Mouse (Mus musculus) erythroblast, embryonic 14.5 days (primary cell): ENCODE measurements around the gene Zfp867. TPM values are rescaled to one million over a fixed set of nuclear protein-coding genes. Genes with fewer than 3 reads are reported as not detected.

Experiments used
- H3K27me3 ChIP-seq: 2 replicates; pipeline ENCODE4 v1.6.1; 2012; ENCODE audit warnings: inconsistent platforms; ENCODE audit not compliant: control insufficient read depth
- H3K36me3 ChIP-seq: 2 replicates; pipeline ENCODE4 v1.6.1; 2012; ENCODE audit warnings: mild to moderate bottlenecking, inconsistent platforms; ENCODE audit not compliant: control insufficient read depth
- H3K4me1 ChIP-seq: 2 replicates; pipeline ENCODE4 v1.6.1; 2012; ENCODE audit warnings: inconsistent platforms; ENCODE audit not compliant: control insufficient read depth
- H3K4me3 ChIP-seq: replicated peaks from 2 replicates; pipeline ENCODE3; 2012; ENCODE audit warnings: moderate library complexity, mild to moderate bottlenecking, inconsistent platforms
- H3K9me3 ChIP-seq: 2 replicates; pipeline ENCODE4 v1.6.1; 2012; ENCODE audit warnings: low read length, inconsistent platforms, mixed read lengths; ENCODE audit not compliant: control insufficient read depth
- GATA1 ChIP-seq: IDR thresholded peaks from 2 replicates; pipeline ENCODE4 v1.6.1; 2012; ENCODE audit warnings: low read length, inconsistent platforms, mixed read lengths
- TAL1 ChIP-seq: IDR thresholded peaks from 3 replicates; pipeline ENCODE4 v1.6.1; 2012; ENCODE audit warnings: low read length, inconsistent platforms, mixed read lengths
- polyA plus RNA-seq: library from polyadenylated mRNA; stranded (reverse); fragments of >175 nt; gene quantifications from 2 replicates; pipeline ENCODE4 v1.2.3, GENCODE M21; 2012

Gene Zfp867
- polyA plus RNA-seq, 1 experiment: not detected

- Histone ChIP-seq H3K36me3 (peaks cover 20% of the 10 kb centered on the region), H3K9me3 (no peaks in the 10 kb centered on the region), H3K27me3 (peaks cover 24% of the 10 kb centered on the region), H3K4me1 (peaks cover 20% of the 10 kb centered on the region), H3K4me3 (peak overlapping the region; percentile 71)
- no peak for TF ChIP-seq GATA1
- TF ChIP-seq TAL1: no peak
Measured at GRCm38 (mm10) chr11:59506713-59507074, 34.4 kb upstream of the Zfp867 start.

- Histone ChIP-seq H3K27me3 (peaks cover 24% of the 10 kb centered on the region), H3K36me3 (peaks cover 22% of the 10 kb centered on the region), H3K4me3 (peak overlapping the region; percentile 71), H3K9me3 (no peaks in the 10 kb centered on the region), H3K4me1 (peaks cover 20% of the 10 kb centered on the region)
- TF ChIP-seq GATA1 (no peak), TAL1 (no peak)
Measured at GRCm38 (mm10) chr11:59505839-59506712, 33.8 kb upstream of the Zfp867 start.

- Histone ChIP-seq H3K36me3 (peaks cover 25% of the 10 kb centered on the region), H3K27me3 (peaks cover 24% of the 10 kb centered on the region), H3K9me3 (no peaks in the 10 kb centered on the region), H3K4me1 (peaks cover 20% of the 10 kb centered on the region), H3K4me3 (peak overlapping the region; percentile 71)
- TF ChIP-seq GATA1: no peak
- no peak for TF ChIP-seq TAL1
Measured at GRCm38 (mm10) chr11:59505351-59505838, 33.1 kb upstream of the Zfp867 start.

GRCm38 (mm10) chr11:59501978-59502700, 29.9 kb upstream of the Zfp867 start:
- peaks cover 4% of the 10 kb centered on the region for H3K9me3 ChIP-seq
- peaks cover 20% of the 10 kb centered on the region for H3K4me1 ChIP-seq
- H3K36me3 ChIP-seq: peaks cover 50% of the 10 kb centered on the region
- peaks cover 21% of the 10 kb centered on the region for H3K27me3 ChIP-seq
- no peak overlapping the region for H3K4me3 ChIP-seq
- TF ChIP-seq TAL1 (no peak), GATA1 (no peak)

- H3K27me3 ChIP-seq: no peaks in the 10 kb centered on the region
- H3K4me1 ChIP-seq: no peaks in the 10 kb centered on the region
- H3K36me3 ChIP-seq: peaks cover 58% of the 10 kb centered on the region
- peaks cover 4% of the 10 kb centered on the region for H3K9me3 ChIP-seq
- TF ChIP-seq TAL1 (no peak), GATA1 (no peak)
- H3K4me3 ChIP-seq: no peak overlapping the region
Measured at GRCm38 (mm10) chr11:59497747-59498146, 25.5 kb upstream of the Zfp867 start.

- peaks cover 4% of the 10 kb centered on the region for H3K9me3 ChIP-seq
- no peaks in the 10 kb centered on the region for H3K27me3 ChIP-seq
- no peaks in the 10 kb centered on the region for H3K4me1 ChIP-seq
- no peak for TF ChIP-seq GATA1
- peaks cover 64% of the 10 kb centered on the region for H3K36me3 ChIP-seq
- H3K4me3 ChIP-seq: no peak overlapping the region
Measured at GRCm38 (mm10) chr11:59496672-59497310, 24.5 kb upstream of the Zfp867 start.

GRCm38 (mm10) chr11:59486222-59486621, 13.9 kb upstream of the Zfp867 start:
- H3K4me3 ChIP-seq: no peak overlapping the region
- peaks cover 25% of the 10 kb centered on the region for H3K36me3 ChIP-seq
- TF ChIP-seq GATA1: no peak
- TF ChIP-seq TAL1: no peak
- H3K27me3 ChIP-seq: no peaks in the 10 kb centered on the region
- H3K9me3 ChIP-seq: no peaks in the 10 kb centered on the region
- H3K4me1 ChIP-seq: no peaks in the 10 kb centered on the region

GRCm38 (mm10) chr11:59485641-59486040, 13.4 kb upstream of the Zfp867 start:
- H3K4me1 ChIP-seq: no peaks in the 10 kb centered on the region
- H3K27me3 ChIP-seq: no peaks in the 10 kb centered on the region
- H3K9me3 ChIP-seq: no peaks in the 10 kb centered on the region
- H3K36me3 ChIP-seq: peaks cover 22% of the 10 kb centered on the region
- no peak overlapping the region for H3K4me3 ChIP-seq
- TF ChIP-seq TAL1 (no peak), GATA1 (no peak)

- no peak overlapping the region for H3K4me3 ChIP-seq
- H3K4me1 ChIP-seq: no peaks in the 10 kb centered on the region
- no peaks in the 10 kb centered on the region for H3K9me3 ChIP-seq
- H3K27me3 ChIP-seq: no peaks in the 10 kb centered on the region; the same call in 1 of the 2 replicates
- TF ChIP-seq GATA1 (no peak), TAL1 (no peak)
- peaks cover 20% of the 10 kb centered on the region for H3K36me3 ChIP-seq
Measured at GRCm38 (mm10) chr11:59483212-59483611, 10.9 kb upstream of the Zfp867 start.
